Mouse (Mus musculus): ENCODE measurements around the gene Scfd2. TPM values are rescaled to one million over a fixed set of nuclear protein-coding genes. Genes with fewer than 3 reads are reported as not detected.

The Scfd2 gene
- polyA plus RNA-seq, 1 experiment from 2014 or later, result 7.3 TPM

- H3K27me3 ChIP-seq (ENCODE audit: insufficient read depth, low read length), result no peaks in the 10 kb centered on the region
- DNase-seq, result no peak
- no peaks in the 10 kb centered on the region for H3K4me1 ChIP-seq (ENCODE audit: insufficient read depth)
- TF ChIP-seq CTCF (IDR thresholded peaks at IDR 0.05; ENCODE audit: low read depth) (no peak), EP300 (IDR thresholded peaks at IDR 0.05; ENCODE audit: low read depth) (no peak)
- no peak overlapping the region for H3K27ac ChIP-seq (ENCODE audit: low read depth)
- H3K4me3 ChIP-seq (ENCODE audit: low read depth, low read length), result no peak overlapping the region
- H3K9ac ChIP-seq (replicated peaks), result no peak overlapping the region
- ATAC-seq, result no peak
- WGBS (ENCODE audit: insufficient replicate concordance), result 76% methylated on average over 5 of the region's 5 CpGs
- no peak overlapping the region for H3K4me2 ChIP-seq (ENCODE audit: low read depth, low read length)
- no peaks in the 10 kb centered on the region for H3K9me3 ChIP-seq (ENCODE audit: low read length)
- no peaks in the 10 kb centered on the region for H3K36me3 ChIP-seq (replicated peaks; ENCODE audit: insufficient read depth, low read length)
These were observed 235.5 kb downstream of the Scfd2 start for GRCm38 (mm10) chr5:74296096-74296495.

- no peaks in the 10 kb centered on the region for H3K27me3 ChIP-seq (ENCODE audit: insufficient read depth, low read length)
- no peak overlapping the region for H3K27ac ChIP-seq (ENCODE audit: low read depth)
- H3K4me3 ChIP-seq (ENCODE audit: low read depth, low read length), result no peak overlapping the region
- no peaks in the 10 kb centered on the region for H3K4me1 ChIP-seq (ENCODE audit: insufficient read depth)
- no peak overlapping the region for H3K4me2 ChIP-seq (ENCODE audit: low read depth, low read length)
- no peaks in the 10 kb centered on the region for H3K36me3 ChIP-seq (replicated peaks; ENCODE audit: insufficient read depth, low read length)
- WGBS (ENCODE audit: insufficient replicate concordance), result 72% methylated on average over 5 of the region's 5 CpGs
- H3K9ac ChIP-seq (replicated peaks), result no peak overlapping the region
- no peaks in the 10 kb centered on the region for H3K9me3 ChIP-seq (ENCODE audit: low read length)
- no peak for TF ChIP-seq EP300 (IDR thresholded peaks at IDR 0.05; ENCODE audit: low read depth)
- TF ChIP-seq CTCF (IDR thresholded peaks at IDR 0.05; ENCODE audit: low read depth), result no peak
- ATAC-seq (no peak), DNase-seq (no peak)
These were observed 238.0 kb downstream of the Scfd2 start for GRCm38 (mm10) chr5:74293513-74293912.

GRCm38 (mm10) chr5:74292050-74292449 lies 239.5 kb downstream of the Scfd2 start:
- TF ChIP-seq CTCF (IDR thresholded peaks at IDR 0.05; ENCODE audit: low read depth) (peak; percentile 35), EP300 (IDR thresholded peaks at IDR 0.05; ENCODE audit: low read depth) (no peak)
- H3K36me3 ChIP-seq (replicated peaks; ENCODE audit: insufficient read depth, low read length), result no peaks in the 10 kb centered on the region
- H3K27ac ChIP-seq (ENCODE audit: low read depth), result no peak overlapping the region
- no peaks in the 10 kb centered on the region for H3K27me3 ChIP-seq (ENCODE audit: insufficient read depth, low read length)
- no peaks in the 10 kb centered on the region for H3K9me3 ChIP-seq (ENCODE audit: low read length)
- H3K9ac ChIP-seq (replicated peaks), result no peak overlapping the region
- no peaks in the 10 kb centered on the region for H3K4me1 ChIP-seq (ENCODE audit: insufficient read depth)
- DNase-seq (no peak), ATAC-seq (no peak)
- WGBS (ENCODE audit: insufficient replicate concordance), result 79% methylated on average over 2 of the region's 2 CpGs
- no peak overlapping the region for H3K4me3 ChIP-seq (ENCODE audit: low read depth, low read length)
- H3K4me2 ChIP-seq (ENCODE audit: low read depth, low read length), result no peak overlapping the region

- Histone ChIP-seq H3K27ac (ENCODE audit: low read depth) (no peak overlapping the region), H3K4me1 (ENCODE audit: insufficient read depth) (no peaks in the 10 kb centered on the region), H3K9me3 (ENCODE audit: low read length) (no peaks in the 10 kb centered on the region), H3K4me3 (ENCODE audit: low read depth, low read length) (no peak overlapping the region), H3K9ac (replicated peaks) (no peak overlapping the region), H3K4me2 (ENCODE audit: low read depth, low read length) (no peak overlapping the region), H3K36me3 (replicated peaks; ENCODE audit: insufficient read depth, low read length) (no peaks in the 10 kb centered on the region), H3K27me3 (ENCODE audit: insufficient read depth, low read length) (no peaks in the 10 kb centered on the region)
- ATAC-seq (no peak), DNase-seq (no peak)
- WGBS (ENCODE audit: insufficient replicate concordance), result 81% methylated on average over 9 of the region's 9 CpGs
- no peak for TF ChIP-seq CTCF (IDR thresholded peaks at IDR 0.05; ENCODE audit: low read depth)
- no peak for TF ChIP-seq EP300 (IDR thresholded peaks at IDR 0.05; ENCODE audit: low read depth)
These were observed 240.0 kb downstream of the Scfd2 start for GRCm38 (mm10) chr5:74291575-74291974.

- Histone ChIP-seq H3K9ac (replicated peaks) (no peak overlapping the region), H3K4me2 (ENCODE audit: low read depth, low read length) (no peak overlapping the region), H3K4me1 (ENCODE audit: insufficient read depth) (no peaks in the 10 kb centered on the region), H3K9me3 (ENCODE audit: low read length) (no peaks in the 10 kb centered on the region), H3K36me3 (replicated peaks; ENCODE audit: insufficient read depth, low read length) (no peaks in the 10 kb centered on the region), H3K27ac (ENCODE audit: low read depth) (no peak overlapping the region), H3K4me3 (ENCODE audit: low read depth, low read length) (no peak overlapping the region), H3K27me3 (ENCODE audit: insufficient read depth, low read length) (no peaks in the 10 kb centered on the region)
- ATAC-seq (no peak), DNase-seq (no peak)
- no peak for TF ChIP-seq CTCF (IDR thresholded peaks at IDR 0.05; ENCODE audit: low read depth)
- no peak for TF ChIP-seq EP300 (IDR thresholded peaks at IDR 0.05; ENCODE audit: low read depth)
- WGBS (ENCODE audit: insufficient replicate concordance), result 84% methylated on average over 6 of the region's 6 CpGs
These were observed 241.6 kb downstream of the Scfd2 start for GRCm38 (mm10) chr5:74289957-74290356.

GRCm38 (mm10) chr5:74288206-74288605 lies 243.4 kb downstream of the Scfd2 start:
- no peaks in the 10 kb centered on the region for H3K36me3 ChIP-seq (replicated peaks; ENCODE audit: insufficient read depth, low read length)
- no peak for ATAC-seq
- WGBS (ENCODE audit: insufficient replicate concordance), result 59% methylated on average over 2 of the region's 2 CpGs
- no peak overlapping the region for H3K4me3 ChIP-seq (ENCODE audit: low read depth, low read length)
- H3K4me1 ChIP-seq (ENCODE audit: insufficient read depth), result no peaks in the 10 kb centered on the region
- H3K27me3 ChIP-seq (ENCODE audit: insufficient read depth, low read length), result no peaks in the 10 kb centered on the region
- TF ChIP-seq EP300 (IDR thresholded peaks at IDR 0.05; ENCODE audit: low read depth) (no peak), CTCF (IDR thresholded peaks at IDR 0.05; ENCODE audit: low read depth) (no peak)
- DNase-seq, result no peak
- H3K4me2 ChIP-seq (ENCODE audit: low read depth, low read length), result no peak overlapping the region
- no peak overlapping the region for H3K9ac ChIP-seq (replicated peaks)
- no peak overlapping the region for H3K27ac ChIP-seq (ENCODE audit: low read depth)
- H3K9me3 ChIP-seq (ENCODE audit: low read length), result no peaks in the 10 kb centered on the region

- 73% methylated on average over 4 of the region's 4 CpGs for WGBS (ENCODE audit: insufficient replicate concordance)
- Histone ChIP-seq H3K9me3 (ENCODE audit: low read length) (no peaks in the 10 kb centered on the region), H3K4me2 (ENCODE audit: low read depth, low read length) (no peak overlapping the region), H3K27ac (ENCODE audit: low read depth) (no peak overlapping the region), H3K36me3 (replicated peaks; ENCODE audit: insufficient read depth, low read length) (no peaks in the 10 kb centered on the region), H3K27me3 (ENCODE audit: insufficient read depth, low read length) (no peaks in the 10 kb centered on the region), H3K4me1 (ENCODE audit: insufficient read depth) (no peaks in the 10 kb centered on the region), H3K4me3 (ENCODE audit: low read depth, low read length) (no peak overlapping the region), H3K9ac (replicated peaks) (no peak overlapping the region)
- DNase-seq (no peak), ATAC-seq (no peak)
- TF ChIP-seq EP300 (IDR thresholded peaks at IDR 0.05; ENCODE audit: low read depth) (no peak), CTCF (IDR thresholded peaks at IDR 0.05; ENCODE audit: low read depth) (no peak)
These were observed 245.3 kb downstream of the Scfd2 start for GRCm38 (mm10) chr5:74286301-74286700.

Measured in liver, postnatal 0 days (tissue).